Mouse (Mus musculus) ES-E14 (cell line): ENCODE measurements around the gene Ccdc85c.

Experiments used
- CHD2 ChIP-seq: IDR thresholded peaks from 2 replicates; pipeline ENCODE4 v1.6.1; 2014; ENCODE audit warnings: mild to moderate bottlenecking, low read depth, low read length, inconsistent platforms
- HCFC1 ChIP-seq: IDR thresholded peaks from 2 replicates; pipeline ENCODE4 v1.6.1; 2012; ENCODE audit warnings: low read length, inconsistent platforms, borderline replicate concordance; ENCODE audit not compliant: insufficient read depth
- MAFK ChIP-seq: IDR thresholded peaks from 2 replicates; pipeline ENCODE4 v1.6.1; 2014; ENCODE audit warnings: mild to moderate bottlenecking, low read depth, low read length, inconsistent platforms; ENCODE audit not compliant: insufficient read depth
- ZC3H11A ChIP-seq: IDR thresholded peaks from 2 replicates; pipeline ENCODE4 v1.6.1; 2012; ENCODE audit warnings: low read depth, mild to moderate bottlenecking, inconsistent platforms, low read length, borderline replicate concordance

DNA sequence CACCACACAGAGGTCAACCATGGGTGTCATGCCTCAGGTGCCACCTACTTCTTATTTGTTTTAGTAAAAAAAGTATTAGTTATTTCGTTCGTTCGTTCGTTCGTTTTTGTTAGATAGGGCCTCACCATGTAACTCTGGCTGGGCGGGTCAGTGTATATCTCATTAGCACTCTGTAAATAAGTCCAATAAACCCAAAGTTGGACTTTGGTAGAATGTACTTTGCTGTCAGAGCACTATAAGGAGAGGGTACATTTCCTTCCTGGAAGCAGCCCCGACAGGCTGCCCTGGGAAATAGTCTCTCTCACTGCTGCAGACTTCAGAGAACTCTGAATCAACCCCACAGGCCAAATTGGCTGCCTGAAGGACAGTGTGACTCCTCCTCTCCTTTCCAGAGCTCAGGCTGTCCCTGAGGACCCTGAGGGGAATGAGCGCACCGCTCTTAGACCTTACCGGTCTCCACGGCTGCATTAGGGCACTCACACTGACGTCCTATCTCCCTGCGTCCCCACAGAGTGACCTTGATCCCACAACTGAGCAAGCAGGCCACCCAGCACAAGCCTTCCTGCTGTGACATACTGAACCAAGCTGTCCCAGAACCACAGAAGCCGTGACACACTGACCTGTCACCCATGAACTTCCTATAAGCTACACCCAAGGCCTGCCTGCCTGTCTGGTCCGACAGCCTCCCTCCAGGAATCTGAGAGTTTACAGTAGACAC is 23.2 kb downstream of the Ccdc85c start:
- no peak for TF ChIP-seq CHD2
- TF ChIP-seq ZC3H11A = no peak
- no peak for TF ChIP-seq MAFK
- TF ChIP-seq HCFC1 = no peak
